Comparison of ENCODE assay signal across 8 mouse cellular contexts in genomic region chr3:31260329-31260963, GRCm38 (mm10). TPM values are rescaled to one million over a fixed set of nuclear protein-coding genes. Genes with fewer than 3 reads are reported as not detected.
DNase-seq lines count a peak whose midpoint lies in the region; ATAC-seq and TF ChIP-seq lines count a peak whose summit lies in the region.

No protein-coding gene starts in this region.

- peak; percentile 93 for ATAC-seq in limb, embryonic 14.5 days (ENCODE audit: low FRiP score, low read depth)

- H3K9me3 ChIP-seq in limb, embryonic 14.5 days (ENCODE audit: control insufficient read depth, low read length): no peaks in the 10 kb centered on the region

- TF ChIP-seq POLR2A in limb, embryonic 14.5 days (IDR thresholded peaks at IDR 0.05; ENCODE audit: borderline replicate concordance, extremely low read depth, insufficient read depth, insufficient read length): no peak

- H3K4me1 ChIP-seq in limb, embryonic 14.5 days (ENCODE audit: control insufficient read depth, insufficient read depth, low read length): peaks cover 18% of the 10 kb centered on the region

- WGBS in limb, embryonic 14.5 days: 18% methylated on average over 7 of the region's 7 CpGs

- H3K9ac ChIP-seq in limb, embryonic 14.5 days (ENCODE audit: low read depth, low read length, severe bottlenecking): no peak overlapping the region

- no peaks in the 10 kb centered on the region for H3K36me3 ChIP-seq in limb, embryonic 14.5 days (ENCODE audit: control insufficient read depth, insufficient read depth, low read length)

- H3K27me3 ChIP-seq in limb, embryonic 14.5 days (ENCODE audit: control insufficient read depth, insufficient read depth, low read length): no peaks in the 10 kb centered on the region

- 0 out of 2 replicates have a peak overlapping the region, but pooled peaks have one; percentile 15 for H3K4me2 ChIP-seq in limb, embryonic 14.5 days (replicated peaks; ENCODE audit: low read depth, low read length, severe bottlenecking)

- peak; percentile 33 to 55 for DNase-seq in lung, adult 18-20 months
- DNase-seq in lung, postnatal 14 days: no peak
- DNase-seq in embryo, embryonic 11.5 days (ENCODE audit: low read depth, low spot score): peak; percentile 58
- DNase-seq in heart, postnatal 4 days: peak; percentile 28
- DNase-seq in limb, embryonic 14.5 days (ENCODE audit: low spot score): peak; percentile 68
- DNase-seq in layer of hippocampus, adult 2 months (ENCODE audit: low spot score in 2 of 2): no peak
- DNase-seq in cerebellum, postnatal 14 days: no peak
- DNase-seq in layer of hippocampus, adult 18-20 months (ENCODE audit: low spot score in 2 of 2): no peak

- H3K27ac ChIP-seq in limb, embryonic 14.5 days (replicated peaks; ENCODE audit: low read depth, low read length): peak overlapping the region; percentile 66
- no peak overlapping the region for H3K27ac ChIP-seq in layer of hippocampus, adult 2 months

- no peak for TF ChIP-seq CTCF in layer of hippocampus, adult 2 months (conservative IDR thresholded peaks at IDR 0.05)

- no peak overlapping the region for H3K4me3 ChIP-seq in limb, embryonic 14.5 days (replicated peaks; ENCODE audit: low read length)
- no peak overlapping the region for H3K4me3 ChIP-seq in layer of hippocampus, adult 2 months

RNA-seq across cellular contexts. Expression of gene Slc7a14, which starts 49.7 kb away (rescaled TPM):
- under 1 TPM; 0.38 to 0.43 TPM for total RNA-seq in heart, postnatal 4 days (2021)
- polyA plus RNA-seq in limb, embryonic 14.5 days (2012; rRNA removed): 0.03 TPM in 1 of 2 replicates, not detected in the other
- 0.04 TPM in 2 replicates for polyA plus RNA-seq in limb, embryonic 14.5 days (2014; fragmentation: Nextera tagmentation; extraction: Ambion mirVana)
- 10 to 100 TPM; 94.4 to 97.3 TPM for total RNA-seq in layer of hippocampus, adult 2 months (2021)
- total RNA-seq in layer of hippocampus, adult 18-20 months (2021): 10 to 100 TPM; 92.2 to 93.7 TPM

Comparison
In these comparisons a context has a peak if more than half of its experiments do, and no peak if none do; other contexts are left out.
1. DNase-seq: peak in lung, adult 18-20 months (2 of 2), embryo, embryonic 11.5 days (single experiment), heart, postnatal 4 days (single experiment) and limb, embryonic 14.5 days (single experiment); none in lung, postnatal 14 days (single experiment), layer of hippocampus, adult 2 months (0 of 2), cerebellum, postnatal 14 days (0 of 2) and layer of hippocampus, adult 18-20 months (0 of 2).
2. RNA of gene Slc7a14, which starts 49.7 kb away (total RNA-seq): 94.4 to 97.3 TPM in layer of hippocampus, adult 2 months and 92.2 to 93.7 TPM in layer of hippocampus, adult 18-20 months; 0.38 to 0.43 TPM in heart, postnatal 4 days; every median in the first group is over 10 times any median in the second.